Mouse (Mus musculus) right cerebral cortex, adult 2 months (tissue): ENCODE data around the gene Celf5.
"Not testable (repeated sequence)": the region's sequence is repeated elsewhere in the genome, so short reads cannot be mapped to it uniquely, and the experiment has no call there.

Experiments
- DNase-seq, 2 experiments: peaks; one replicate each; pipeline ENCODE4 v3.0.0; 2021 to 2022; ENCODE audit warnings: low spot score in 2 of 2

Gene Celf5

DNA sequence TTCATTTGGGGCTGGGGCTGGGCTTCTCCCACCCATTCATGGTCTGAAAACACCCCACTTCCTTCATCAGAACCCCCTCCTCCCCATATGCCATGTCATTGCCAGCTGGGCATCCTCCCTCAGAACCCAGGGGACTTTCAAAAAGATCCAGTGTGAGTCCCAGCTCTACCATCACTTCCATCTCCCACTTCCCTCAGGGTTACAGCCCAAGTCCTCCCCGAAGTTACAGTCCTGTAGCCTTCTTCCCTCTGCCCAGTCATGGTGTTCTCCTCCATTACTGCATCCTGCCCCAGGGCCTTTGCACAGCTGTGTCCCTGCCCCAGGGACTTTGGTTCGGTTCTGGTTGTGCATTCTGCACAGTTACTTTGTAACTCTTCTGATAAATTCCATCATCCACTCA is 28.4 kb downstream of the Celf5 start:
- DNase-seq, result peak in 1 of 2 experiments; percentile 3

DNA sequence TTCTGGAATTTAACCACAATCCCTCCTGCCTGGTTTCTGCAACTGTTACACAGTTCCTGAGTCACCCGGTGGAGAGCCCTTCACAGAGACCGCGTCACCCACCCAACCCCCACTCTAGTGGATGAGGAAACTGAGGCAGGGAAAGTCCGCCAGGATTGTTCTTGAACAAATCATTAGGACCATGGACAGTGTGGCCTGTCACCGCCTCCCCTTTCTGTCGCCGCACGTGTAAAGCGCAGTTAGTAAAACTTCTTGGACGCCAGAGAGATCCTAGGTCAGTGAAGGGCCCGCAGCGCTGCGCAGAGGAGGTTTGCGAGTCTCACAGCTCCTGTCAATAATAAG is 29.6 kb downstream of the Celf5 start:
- DNase-seq, result no peak

DNA sequence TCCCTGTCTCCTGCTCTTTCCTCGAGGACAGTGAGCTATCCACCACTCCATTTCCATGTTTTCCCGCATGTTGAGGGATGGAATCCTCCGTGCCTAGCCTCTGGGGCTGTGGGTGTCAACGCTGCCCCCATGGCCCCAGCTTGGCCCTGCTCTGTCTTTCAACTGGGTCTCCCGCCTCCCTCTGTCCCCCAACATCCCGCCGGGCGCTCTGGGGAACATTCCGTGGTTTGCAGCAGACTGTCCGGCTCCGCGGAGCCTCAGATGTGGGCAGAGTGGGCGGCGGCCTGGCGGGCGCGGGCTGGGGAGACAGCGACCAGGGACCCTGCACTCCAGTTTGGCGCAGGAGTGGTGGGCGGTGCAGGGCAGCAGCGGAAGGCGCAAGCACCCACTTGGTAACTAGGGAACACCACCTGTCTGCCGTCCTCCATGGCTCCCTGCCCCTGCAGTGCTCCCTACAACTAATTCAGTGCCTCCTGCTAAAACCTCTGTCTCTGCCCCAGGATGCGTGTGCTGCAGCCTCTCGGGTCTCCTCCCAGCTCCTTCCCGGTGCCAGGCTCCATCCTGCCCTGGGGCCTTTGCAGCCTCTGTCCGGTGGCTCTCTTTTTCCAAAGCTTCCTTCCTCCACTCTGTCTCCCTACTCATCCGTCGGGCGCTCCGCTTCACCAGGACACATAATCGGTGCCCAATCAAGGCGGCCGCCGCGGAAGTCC is 30.1 kb downstream of the Celf5 start:
- peak; percentile 13 to 19 for DNase-seq

DNA sequence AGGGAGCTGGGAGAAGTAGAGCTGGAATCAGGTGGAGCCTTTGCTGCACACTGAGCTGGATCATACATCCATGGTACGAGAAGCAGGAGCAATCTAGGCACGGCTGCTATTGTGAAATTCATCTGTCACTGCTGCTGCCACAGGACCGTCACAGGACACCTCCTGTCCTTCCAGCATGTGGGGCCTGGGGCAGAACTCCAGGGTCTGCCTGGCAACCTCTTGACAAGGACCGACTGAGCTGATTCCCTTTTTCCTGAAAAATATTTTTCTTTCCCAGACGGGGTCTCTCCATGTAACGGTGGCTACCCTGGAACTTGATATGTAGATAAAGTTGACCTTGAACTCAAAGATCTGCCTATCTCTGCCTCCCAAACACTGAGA is 31.2 kb downstream of the Celf5 start:
- DNase-seq, result no peak

DNA sequence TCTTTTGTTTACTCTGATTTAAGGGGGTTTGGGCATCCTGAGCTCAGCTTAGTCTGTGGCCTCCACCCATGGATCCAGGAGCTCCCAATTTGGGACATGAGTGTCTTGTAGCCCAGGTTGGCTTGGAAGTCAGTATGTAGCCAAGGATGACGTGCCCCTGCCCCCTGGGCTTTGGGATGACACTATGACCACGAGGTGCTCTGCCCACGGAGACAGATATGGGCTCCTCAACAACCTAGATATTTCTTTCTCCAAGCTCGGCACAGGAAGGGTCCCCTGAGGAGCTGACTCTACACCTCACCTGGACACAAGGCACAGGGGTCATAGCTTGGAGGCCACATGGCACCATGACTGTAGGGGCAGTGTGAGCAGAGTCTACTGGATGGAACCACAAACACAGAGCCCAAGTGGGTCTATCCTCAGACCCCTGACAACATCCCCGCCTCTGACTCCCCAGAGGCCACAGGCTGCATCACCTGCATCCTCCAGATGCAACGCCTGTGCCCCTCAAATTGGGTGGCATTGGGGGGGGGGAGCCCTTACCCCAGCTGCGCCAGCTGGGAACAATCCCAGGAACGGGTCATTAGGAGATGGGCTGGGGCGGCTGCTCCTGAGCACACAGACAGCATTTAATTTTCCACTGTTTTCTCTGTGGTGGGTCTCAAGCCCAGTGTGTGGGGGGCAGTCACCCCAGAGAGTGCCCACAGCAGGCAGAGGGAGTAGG is 31.7 kb downstream of the Celf5 start:
- DNase-seq, result no peak

DNA sequence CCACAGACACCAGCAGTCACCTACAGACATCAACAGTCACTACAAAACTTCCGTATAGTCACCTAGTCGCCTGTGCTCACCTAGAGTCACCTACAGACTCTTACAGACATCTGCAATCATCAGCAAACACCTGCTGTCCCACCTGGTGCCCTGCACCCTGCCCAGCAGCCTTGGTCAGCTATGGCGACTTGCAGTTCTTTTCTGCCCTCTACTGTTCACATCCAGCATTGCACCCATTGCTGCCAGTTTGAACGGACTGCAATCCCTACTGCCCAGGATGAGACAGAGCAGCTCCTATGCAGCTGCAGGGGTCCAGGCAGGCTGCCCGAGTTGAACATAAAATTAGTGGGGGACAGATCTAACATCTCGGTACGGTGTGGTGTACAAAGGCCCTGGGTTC is 32.4 kb downstream of the Celf5 start:
- peak; percentile 86 to 90 for DNase-seq

DNA sequence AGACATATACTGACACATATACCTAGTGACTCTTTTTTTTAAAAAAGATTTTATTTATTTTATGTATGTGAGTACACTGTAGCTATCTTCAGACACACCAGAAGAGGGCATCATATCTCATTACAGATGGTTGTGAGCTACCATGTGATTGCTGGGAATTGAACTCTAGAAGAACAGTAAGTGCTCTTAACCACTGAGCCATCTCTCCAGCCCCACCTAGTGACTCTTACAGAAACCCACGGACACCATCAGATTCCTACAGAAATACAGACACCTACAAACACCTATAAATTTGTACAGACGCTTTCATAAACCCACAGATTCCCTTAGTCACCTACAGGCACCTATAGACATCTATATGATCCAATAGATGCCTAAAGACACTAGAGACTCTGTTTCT is 37.0 kb downstream of the Celf5 start:
- DNase-seq, result not testable (repeated sequence)

DNA sequence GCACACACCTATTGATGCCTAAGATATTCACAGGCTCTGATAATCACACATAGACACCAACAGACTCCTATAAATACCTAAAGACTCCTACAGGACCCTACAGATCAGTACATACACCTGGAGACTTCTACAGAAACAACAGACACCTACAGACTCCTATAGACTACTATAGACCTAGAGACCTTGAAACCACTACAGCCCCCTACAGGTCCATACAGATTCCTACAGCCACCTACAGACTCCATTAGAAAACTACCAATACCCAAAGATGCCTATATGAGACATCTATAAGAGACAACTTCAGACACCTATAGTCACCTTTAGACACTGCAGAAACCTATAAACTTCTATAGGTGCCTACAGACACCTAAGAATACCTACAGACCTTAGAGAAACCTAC is 41.5 kb downstream of the Celf5 start:
- DNase-seq, result no peak

DNA sequence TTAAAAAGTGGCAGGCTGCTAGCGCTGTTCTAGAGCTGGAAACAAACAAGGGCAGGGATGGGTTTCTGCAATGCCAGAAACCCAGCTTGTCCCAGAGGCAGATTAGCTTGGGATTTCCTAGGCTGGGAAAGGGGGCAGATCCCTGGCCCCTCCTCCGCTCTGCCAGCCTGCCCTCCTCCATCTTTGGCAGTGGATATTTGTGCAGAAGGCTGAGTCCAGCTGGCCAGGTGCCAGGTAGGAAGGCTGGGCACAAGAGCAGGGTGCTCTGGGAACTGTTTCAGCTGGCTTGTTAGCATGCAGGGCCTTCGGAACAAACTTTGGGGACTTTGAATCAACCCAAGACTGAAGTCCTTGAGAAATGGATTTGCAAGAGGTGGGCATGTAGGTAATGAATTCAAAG is 47.1 kb downstream of the Celf5 start:
- DNase-seq, result peak; percentile 59 to 77

DNA sequence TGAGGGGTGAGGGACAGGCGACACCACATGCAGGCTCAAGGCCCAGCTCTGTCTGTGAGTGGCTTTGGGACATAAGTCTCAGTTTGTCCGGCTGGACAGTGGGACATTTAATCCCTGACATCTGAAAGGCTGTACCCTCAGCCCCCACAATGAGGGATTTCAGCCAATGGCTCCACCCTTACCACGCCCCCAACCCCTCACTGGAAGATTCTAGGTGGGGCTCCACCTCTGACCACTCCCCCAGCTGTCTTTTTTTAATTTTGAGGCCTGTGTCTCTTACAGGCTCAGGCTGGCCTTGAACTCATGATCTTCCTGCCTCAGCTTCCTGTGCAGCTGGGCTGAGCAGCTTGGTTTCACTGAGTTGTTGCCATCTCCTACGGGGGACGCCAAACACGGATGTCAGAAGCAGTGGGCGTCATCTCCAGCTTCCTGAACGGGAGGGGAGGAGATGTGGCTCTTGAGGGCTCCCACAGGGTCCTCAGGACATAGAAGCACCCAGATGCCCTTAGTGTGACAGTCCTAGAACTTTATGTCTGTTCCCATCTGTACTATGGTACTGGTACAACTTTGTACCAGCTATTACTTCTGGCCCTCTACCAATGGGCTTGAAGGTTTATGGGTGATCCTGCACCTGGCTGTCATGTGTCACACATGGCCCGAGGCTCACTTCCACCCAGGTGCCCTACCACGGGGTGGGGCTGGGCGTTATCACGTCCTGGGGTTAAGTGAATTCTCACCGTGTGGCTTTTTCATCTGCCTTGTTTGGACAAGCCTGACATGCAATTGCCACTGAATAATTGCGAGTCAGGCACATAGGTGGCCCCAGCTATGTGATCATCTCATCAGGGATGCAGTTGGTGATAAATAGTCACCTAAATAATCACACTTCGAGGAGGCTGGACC is 47.9 kb downstream of the Celf5 start:
- no peak for DNase-seq

DNA sequence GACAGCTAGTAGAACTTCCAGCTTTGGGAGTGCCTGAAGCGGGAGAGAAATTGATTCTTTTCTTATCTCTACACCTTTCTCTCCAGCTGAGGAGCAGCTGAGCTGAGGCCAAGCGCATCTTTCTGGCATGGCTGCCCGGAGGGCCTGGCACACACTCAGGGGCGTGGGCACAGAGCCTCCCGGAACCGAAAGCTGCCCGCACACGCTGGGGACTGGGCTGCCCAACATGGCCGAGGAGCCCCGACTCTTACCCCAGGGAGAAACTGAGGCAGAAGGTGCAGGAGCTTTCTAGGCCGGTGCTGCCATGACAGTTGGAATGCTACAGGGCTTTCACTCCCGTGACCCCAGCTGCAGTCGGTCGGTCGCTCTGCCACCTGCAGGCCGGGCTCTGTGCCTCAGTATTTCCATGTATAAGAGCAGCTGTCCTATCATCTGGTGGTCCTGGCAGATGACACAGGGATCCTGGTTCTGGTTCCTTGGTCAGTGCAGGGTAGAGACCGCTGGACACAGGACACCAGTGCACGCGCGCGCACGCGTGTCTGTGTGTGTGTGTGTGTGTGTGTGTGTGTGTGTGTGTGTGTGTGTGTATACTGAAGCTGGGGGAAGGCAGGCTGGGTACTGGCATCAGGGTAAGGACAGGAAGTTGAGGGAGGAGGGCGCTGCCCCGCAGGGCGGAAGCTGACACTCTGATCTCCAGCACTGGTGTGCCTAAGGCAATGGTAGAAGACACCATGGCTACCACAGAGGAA is 48.8 kb downstream of the Celf5 start:
- no peak for DNase-seq

DNA sequence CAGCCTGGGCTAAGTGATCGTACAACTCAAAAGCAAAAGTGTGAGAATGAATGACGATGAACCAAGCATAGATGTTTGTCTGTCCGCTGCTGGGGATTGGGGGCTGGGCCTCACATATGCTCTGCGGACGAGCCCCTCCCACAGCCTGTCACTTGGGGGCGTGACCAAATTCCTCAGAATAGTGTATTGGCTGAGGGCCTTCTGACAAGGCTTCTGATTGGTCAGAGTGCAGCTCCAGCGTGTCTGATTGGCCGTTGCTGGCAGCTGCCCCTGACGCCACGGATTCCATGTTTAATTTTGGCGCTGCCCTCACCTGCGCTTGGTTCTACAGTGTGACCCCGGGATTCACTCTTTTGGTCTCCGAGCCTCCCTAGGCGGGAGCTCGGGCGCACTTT is 49.6 kb downstream of the Celf5 start:
- DNase-seq, result peak; percentile 94 to 95

DNA sequence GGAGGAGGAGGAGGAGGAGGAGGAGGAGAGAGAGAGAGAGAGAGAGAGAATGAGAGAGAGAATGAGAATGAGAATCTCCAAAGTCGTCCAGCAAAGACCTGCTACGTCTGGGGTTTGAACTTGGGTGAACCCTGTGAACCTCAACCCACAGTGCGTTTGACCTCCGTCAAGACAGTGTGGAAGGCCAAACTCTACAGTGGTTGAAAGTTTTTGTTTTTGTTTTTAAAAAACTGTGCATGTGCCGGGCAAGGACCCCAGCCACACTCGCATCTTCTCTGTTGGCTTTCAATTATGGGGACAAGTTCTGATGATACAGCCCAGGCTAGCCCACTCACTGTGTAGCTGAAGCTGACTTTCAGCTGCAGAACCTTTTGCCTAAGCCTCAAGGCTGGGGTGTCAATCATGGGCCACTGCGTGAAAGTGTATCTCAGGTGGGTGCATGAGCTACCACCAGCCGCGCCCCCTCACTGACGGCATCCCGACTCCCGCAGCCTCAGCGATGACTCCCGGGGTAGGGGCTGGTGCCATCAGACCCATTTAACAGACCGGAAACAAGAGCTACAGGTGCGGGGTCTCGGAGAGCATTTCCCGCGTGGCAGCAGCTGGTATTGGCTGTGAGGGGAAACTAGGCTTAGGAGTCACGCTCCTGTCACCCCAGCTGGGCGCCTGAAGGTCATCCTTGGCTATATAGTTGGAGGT is 50.2 kb downstream of the Celf5 start:
- no peak for DNase-seq

DNA sequence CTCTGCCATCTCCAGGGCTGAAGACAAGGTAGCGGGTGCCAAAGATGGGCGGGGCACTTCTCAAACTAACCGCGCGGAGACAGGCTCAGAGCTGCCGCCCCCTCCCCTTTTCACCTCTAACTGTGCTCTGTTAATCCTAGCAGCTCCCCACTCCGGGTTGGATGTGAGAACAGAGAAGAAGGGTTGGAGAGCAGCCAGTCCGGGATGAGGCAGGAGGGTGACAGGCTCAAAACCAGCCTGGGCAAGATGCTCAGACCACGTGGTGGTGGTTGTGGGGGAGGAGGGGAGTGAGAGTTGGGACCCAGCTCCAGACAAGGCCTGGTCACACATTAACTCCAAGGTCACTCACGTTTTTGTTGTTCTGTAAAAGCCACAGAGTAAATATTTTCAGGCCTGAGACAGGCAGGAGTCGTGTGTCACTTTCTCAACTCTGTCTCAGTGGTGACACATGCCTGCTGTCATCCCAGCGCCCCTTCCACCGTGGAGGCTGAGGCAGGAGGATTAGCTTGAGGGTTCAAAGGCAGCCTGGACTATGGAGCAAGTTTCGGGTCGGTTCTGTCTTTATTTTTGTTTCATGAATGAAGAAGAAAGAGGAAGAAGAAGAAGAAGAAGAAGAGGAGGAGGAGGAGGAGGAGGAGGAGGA is 50.9 kb downstream of the Celf5 start:
- peak in 1 of 2 experiments; percentile 47 for DNase-seq

DNA sequence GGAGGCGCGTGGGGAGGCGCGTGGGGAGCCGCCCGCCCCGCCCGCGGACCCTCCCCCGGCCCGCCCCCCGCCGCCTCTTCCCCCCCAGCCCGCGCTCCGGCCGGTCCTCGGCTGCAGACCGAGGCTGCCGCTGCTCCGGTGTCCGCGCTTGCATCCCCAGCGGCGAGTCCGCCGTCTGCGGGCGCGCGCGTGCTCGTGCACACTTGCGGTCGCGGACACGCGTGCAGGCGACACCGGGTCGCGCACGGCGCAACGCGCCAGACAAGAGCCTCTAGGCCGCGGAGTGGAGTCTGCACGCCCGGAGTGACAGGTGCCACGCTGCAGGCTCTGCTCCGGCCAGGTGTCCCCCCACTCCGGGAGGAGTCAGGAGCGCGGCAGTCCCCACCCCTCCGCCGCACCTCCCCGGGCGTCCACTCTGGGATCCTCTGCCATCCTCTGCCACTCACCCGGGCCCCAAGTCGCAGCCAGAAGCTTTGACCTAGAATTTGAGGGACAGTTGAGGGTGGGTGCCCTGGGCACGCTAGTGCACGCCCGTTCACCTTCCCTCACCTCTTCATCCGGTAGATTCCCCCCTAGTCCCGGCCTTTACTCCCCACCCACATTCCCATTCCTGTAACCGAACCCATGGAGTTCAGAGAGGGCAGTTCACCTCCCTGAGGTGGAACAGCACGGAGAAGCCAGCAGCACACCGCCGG is 51.5 kb downstream of the Celf5 start:
- DNase-seq, result peak in 1 of 2 experiments; percentile 77

DNA sequence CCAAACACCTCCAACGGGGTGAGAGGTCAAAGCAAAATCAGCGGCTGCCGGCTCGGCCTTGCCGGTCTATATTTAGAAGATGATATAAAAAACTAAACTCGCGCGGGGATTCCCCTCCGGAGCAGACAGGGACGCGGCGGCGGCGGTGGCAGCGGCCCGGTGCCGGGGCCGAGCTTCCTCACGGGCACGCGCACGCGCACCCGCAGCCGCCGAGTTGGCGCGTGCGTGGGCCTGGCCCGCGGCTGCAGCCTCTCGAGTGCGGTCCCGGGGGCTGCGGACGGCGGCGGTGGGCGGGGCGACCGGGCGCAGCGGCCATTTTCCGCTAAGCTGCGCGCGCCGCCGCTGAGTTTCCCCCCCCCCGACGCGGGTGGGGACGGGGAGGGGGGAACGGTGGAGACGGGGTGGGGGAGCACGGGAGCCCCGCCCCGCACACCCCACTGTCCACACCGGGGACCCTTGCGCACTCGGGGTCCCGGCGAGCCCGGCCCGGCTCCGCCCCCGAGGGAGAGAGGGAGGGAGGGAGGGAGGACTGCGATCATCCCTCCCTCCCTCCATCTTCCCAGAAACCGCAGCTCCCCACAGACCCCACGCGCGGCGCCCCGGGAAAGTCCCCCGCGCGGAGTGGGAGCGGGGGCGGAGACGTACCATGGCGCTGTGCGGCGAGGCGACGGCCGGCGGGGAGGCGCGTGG is 52.2 kb downstream of the Celf5 start:
- DNase-seq, result peak; percentile 71 to 80

DNA sequence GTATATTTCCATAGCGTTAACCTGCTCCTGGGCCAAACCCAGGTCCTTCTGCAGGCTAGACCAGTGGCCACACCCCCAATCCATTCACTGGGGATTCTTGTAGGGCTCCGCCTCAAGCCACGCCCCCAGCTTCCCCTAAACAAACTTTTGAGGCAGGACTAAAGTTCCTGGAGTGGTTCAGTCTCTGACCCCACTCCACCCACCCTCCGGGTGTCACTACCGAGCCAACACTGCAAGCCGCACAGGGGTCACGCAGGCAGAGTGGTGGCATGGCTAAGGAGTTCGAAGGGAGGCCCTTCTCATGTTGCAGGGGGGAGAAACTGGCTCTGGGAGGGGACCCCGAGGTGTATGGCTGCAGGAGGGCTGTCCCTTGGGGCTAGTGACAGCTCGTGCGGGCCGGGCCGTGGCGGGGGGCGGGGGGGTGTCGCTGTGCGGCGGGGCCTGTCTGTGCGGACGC is 52.9 kb downstream of the Celf5 start:
- DNase-seq, result peak in 1 of 2 experiments; percentile 72

DNA sequence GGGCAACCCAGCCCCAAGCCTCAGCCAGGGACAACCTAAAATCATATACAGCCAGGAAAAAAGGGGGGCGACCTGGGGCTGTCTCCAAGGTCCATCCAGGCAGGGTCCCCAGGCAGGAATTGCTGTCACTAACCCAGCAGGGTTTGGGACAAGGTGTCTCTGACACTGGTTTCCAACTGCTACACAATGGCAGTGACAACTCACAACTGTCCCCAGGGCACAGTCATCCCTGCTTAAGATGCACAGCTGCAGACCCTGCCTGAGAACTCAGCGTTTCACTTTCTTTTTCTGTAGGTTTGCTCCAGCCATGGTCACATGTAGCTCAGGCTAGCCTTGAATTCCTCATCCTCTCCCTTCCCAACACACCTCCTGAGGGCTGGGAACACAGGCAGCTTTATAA is 53.4 kb downstream of the Celf5 start:
- no peak for DNase-seq

DNA sequence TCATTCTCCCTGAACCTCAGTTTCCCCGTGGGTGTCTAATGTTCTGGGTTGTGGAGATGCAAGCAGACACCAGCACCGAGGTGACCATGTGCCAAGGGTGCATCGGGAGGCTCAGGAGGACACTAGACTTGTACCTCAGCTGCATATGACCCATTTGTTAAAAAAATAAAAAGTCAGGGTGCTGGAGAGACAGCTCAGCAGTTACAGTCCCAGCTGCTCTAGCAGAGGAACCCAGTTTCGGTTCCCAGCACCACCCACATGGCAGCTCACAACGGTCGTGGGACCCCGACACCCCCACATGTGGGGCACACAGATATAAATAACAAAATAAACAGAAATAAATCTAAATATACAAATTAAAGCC is 54.0 kb downstream of the Celf5 start:
- DNase-seq, result no peak
